Mouse (Mus musculus) heart, postnatal 0 days (tissue): ENCODE measurements at regions not wholly inside any gene's neighbourhood (a gene's known extent, or its start where the extent isn't known, plus 50 kb on each side); places are given as distances from the start of the nearest gene placed in this dataset.

Experiments
- ATAC-seq: fragments of 200-750 bp; cut with Nextera tagmentation; 2 replicates; pipeline ENCODE4 v1.8.0; 2017; ENCODE audit warnings: low read depth, moderate number of reproducible peaks, moderate library complexity; ENCODE audit not compliant: insufficient read depth
- DNase-seq: peaks from one replicate; pipeline ENCODE4 v3.0.0-alpha.2; 2016; ENCODE audit warnings: low spot score
- H3K27ac ChIP-seq: fragments of 300-500 bp; sonication (generic); 2 replicates; pipeline ENCODE4 v1.5.1; 2014; ENCODE audit warnings: low read depth, mild to moderate bottlenecking
- H3K27me3 ChIP-seq: fragments of 300-500 bp; sonication (generic); 2 replicates; pipeline ENCODE4 v1.6.1; 2014; ENCODE audit warnings: low read length, mixed read lengths; ENCODE audit not compliant: control insufficient read depth, insufficient read depth
- H3K36me3 ChIP-seq: fragments of 300-500 bp; sonication (generic); replicated peaks from 2 replicates; pipeline ENCODE4 v1.6.1; 2014; ENCODE audit warnings: low read length, mixed read lengths; ENCODE audit not compliant: control insufficient read depth, insufficient read depth
- H3K4me1 ChIP-seq: fragments of 300-500 bp; sonication (generic); 2 replicates; pipeline ENCODE4 v1.6.1; 2014; ENCODE audit warnings: antibody characterized with exemption; ENCODE audit not compliant: control insufficient read depth, insufficient read depth
- H3K4me2 ChIP-seq: fragments of 300-500 bp; sonication (generic); 2 replicates; pipeline ENCODE4 v1.6.1; 2014; ENCODE audit warnings: low read depth, mild to moderate bottlenecking, low read length, moderate library complexity
- H3K4me3 ChIP-seq: fragments of 300-500 bp; sonication (generic); 2 replicates; pipeline ENCODE4 v1.5.1; 2014; ENCODE audit warnings: low read depth, low read length
- H3K9ac ChIP-seq: fragments of 300-500 bp; sonication (generic); replicated peaks from 2 replicates; pipeline ENCODE4 v1.6.1; 2014; ENCODE audit warnings: low read depth, low read length, mixed read lengths
- H3K9me3 ChIP-seq: fragments of 300-500 bp; sonication (generic); replicated peaks from 2 replicates; pipeline ENCODE4 v1.6.1; 2016; ENCODE audit warnings: low read length; ENCODE audit not compliant: control insufficient read depth
- CTCF ChIP-seq: IDR thresholded peaks from 2 replicates; pipeline ENCODE4 v1.5.1; 2016; ENCODE audit warnings: antibody characterized with exemption, control low read depth, low read depth
- EP300 ChIP-seq: IDR thresholded peaks from 2 replicates; pipeline ENCODE4 v1.6.1; 2016; ENCODE audit warnings: antibody characterized with exemption, low read depth
- WGBS: fragments of 180-500 bp; shearing (Covaris S2); extraction: QIAGEN DNeasy Blood & Tissue Kit; methylation state at CpG from one replicate; pipeline ENCODE4 v1.1.7; 2014; 5-methylcytosine and 5-hydroxymethylcytosine counted together

DNA sequence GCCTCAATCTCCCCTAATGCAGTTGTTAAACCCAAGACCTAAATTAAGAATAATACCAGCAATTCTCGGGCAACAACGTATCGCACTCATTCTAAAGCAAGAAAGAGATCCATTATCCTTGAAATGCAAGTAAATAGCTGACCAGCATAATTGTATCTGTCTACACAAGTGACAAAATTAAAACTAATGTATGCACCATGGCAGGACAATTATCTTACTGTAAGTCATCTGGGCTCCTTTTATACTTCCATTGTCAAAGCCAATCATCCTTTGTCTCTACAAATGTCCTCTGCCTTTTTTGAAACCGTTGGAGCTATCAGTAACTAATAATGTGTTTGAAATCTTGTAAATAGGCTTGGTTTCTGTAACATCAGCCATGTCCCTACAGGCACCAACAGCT is 347.5 kb upstream of the Tenm4 start:
- H3K27ac ChIP-seq: no peak overlapping the region
- H3K4me3 ChIP-seq: no peak overlapping the region
- TF ChIP-seq EP300: no peak
- no peak for TF ChIP-seq CTCF
- H3K36me3 ChIP-seq: no peaks in the 10 kb centered on the region
- H3K4me1 ChIP-seq: 0 out of 2 replicates have a peak, but pooled peaks cover 3% of the 10 kb centered on the region
- WGBS: 76% methylated on average over 4 of the region's 4 CpGs
- ATAC-seq (no peak), DNase-seq (no peak)
- H3K9ac ChIP-seq: no peak overlapping the region
- no peak overlapping the region for H3K4me2 ChIP-seq
- no peaks in the 10 kb centered on the region for H3K27me3 ChIP-seq
- H3K9me3 ChIP-seq: no peaks in the 10 kb centered on the region

DNA sequence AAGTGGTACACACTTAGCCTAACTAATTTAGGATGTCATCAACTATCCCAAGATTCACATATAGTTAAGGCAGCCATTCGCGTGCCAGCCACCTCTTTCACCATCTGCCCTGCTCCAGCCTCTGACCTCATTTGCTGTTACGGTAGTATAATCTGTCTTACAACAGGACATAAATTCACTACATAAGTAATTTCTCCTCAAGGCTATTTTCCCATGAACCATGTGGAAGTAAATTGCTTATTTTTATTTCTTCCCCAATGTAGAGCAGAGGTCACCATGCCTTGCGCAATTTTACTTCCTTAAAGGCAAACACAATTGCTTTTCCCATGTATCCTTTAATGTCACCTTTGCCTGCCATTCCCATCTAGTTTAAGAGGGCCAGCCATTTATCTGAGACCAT is 341.2 kb upstream of the Tenm4 start:
- no peaks in the 10 kb centered on the region for H3K27me3 ChIP-seq
- H3K27ac ChIP-seq: no peak overlapping the region
- TF ChIP-seq CTCF (no peak), EP300 (no peak)
- no peaks in the 10 kb centered on the region for H3K36me3 ChIP-seq
- H3K9ac ChIP-seq: no peak overlapping the region
- no peak overlapping the region for H3K4me3 ChIP-seq
- WGBS: 90% methylated on average over 4 of the region's 4 CpGs
- no peaks in the 10 kb centered on the region for H3K9me3 ChIP-seq
- ATAC-seq (no peak), DNase-seq (no peak)
- no peak overlapping the region for H3K4me2 ChIP-seq
- H3K4me1 ChIP-seq: no peaks in the 10 kb centered on the region; the same call in 1 of the 2 replicates

DNA sequence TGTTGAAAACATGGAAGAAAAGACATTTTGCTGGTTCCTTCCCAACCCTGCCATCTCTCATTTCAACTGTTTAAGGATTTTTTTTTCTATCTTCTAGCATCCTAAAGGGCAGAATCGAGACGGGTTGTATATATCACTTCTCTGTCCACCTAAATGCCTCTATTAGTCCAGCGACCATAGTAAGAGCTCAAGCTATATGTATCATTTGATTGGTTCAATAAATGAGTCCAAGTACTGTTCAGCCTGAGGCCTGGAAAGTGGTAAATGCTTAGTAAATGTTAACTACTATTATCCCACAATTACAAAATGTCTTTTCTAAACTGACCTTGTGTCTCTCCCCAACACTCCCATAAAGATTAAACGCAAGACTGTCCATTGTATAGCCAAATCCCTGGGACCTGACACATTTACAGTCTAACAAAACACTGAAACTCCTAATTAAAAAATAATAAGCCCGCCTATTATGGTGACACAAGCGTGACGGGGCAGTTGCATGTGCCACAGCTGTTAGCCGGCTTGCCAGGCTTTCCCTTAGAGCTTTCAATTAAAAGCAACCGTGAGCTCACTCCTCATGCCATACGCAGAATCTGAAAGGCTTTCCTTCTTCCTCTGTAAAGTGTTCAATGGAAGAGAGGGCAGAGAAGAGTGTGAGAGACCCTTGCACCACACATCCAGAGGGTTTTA is 336.7 kb upstream of the Tenm4 start:
- DNase-seq: no peak
- 79% methylated on average over 10 of the region's 10 CpGs for WGBS
- no peak overlapping the region for H3K4me2 ChIP-seq
- no peak overlapping the region for H3K9ac ChIP-seq
- ATAC-seq: no peak
- H3K9me3 ChIP-seq: no peaks in the 10 kb centered on the region
- no peaks in the 10 kb centered on the region for H3K36me3 ChIP-seq
- no peaks in the 10 kb centered on the region for H3K27me3 ChIP-seq
- H3K4me1 ChIP-seq: no peaks in the 10 kb centered on the region; the same call in 1 of the 2 replicates
- H3K27ac ChIP-seq: no peak overlapping the region
- TF ChIP-seq EP300 (no peak), CTCF (no peak)
- no peak overlapping the region for H3K4me3 ChIP-seq

DNA sequence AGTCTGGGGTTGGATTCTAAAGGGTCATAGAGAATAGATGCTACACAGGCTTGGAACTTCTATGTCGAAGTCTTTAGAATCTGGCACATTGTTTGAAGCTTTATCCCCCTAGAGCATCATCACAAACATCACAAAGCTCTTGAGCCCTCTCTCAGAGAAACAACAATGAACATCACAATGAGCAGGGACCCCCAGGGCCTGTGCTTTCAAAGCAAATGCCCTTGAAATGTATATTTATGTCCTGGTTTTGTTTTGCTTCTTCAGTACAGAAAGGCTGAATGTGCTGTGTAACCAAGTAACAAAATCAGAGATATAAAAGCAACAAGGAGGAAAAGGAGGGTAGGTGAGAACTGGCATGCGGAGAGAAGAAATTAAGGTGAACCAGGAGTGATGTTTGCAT is 330.6 kb upstream of the Tenm4 start:
- Histone ChIP-seq H3K4me2 (no peak overlapping the region), H3K27me3 (no peaks in the 10 kb centered on the region), H3K9ac (no peak overlapping the region), H3K9me3 (no peaks in the 10 kb centered on the region), H3K4me1 (no peaks in the 10 kb centered on the region), H3K36me3 (no peaks in the 10 kb centered on the region), H3K27ac (no peak overlapping the region), H3K4me3 (no peak overlapping the region)
- ATAC-seq (no peak), DNase-seq (no peak)
- no peak for TF ChIP-seq CTCF
- no peak for TF ChIP-seq EP300
- WGBS: 69% methylated on average over 2 of the region's 2 CpGs

- no peak for ATAC-seq
- no peak for DNase-seq
- no peaks in the 10 kb centered on the region for H3K4me1 ChIP-seq
- H3K9me3 ChIP-seq: no peaks in the 10 kb centered on the region
- TF ChIP-seq EP300 (no peak), CTCF (no peak)
- no peaks in the 10 kb centered on the region for H3K27me3 ChIP-seq
- H3K9ac ChIP-seq: no peak overlapping the region
- H3K36me3 ChIP-seq: no peaks in the 10 kb centered on the region
- 72% methylated on average over 2 of the region's 2 CpGs for WGBS
- no peak overlapping the region for H3K4me2 ChIP-seq
- H3K4me3 ChIP-seq: no peak overlapping the region
- H3K27ac ChIP-seq: no peak overlapping the region
These were observed 321.2 kb upstream of the Tenm4 start for GRCm38 (mm10) chr7:95849874-95850273.

DNA sequence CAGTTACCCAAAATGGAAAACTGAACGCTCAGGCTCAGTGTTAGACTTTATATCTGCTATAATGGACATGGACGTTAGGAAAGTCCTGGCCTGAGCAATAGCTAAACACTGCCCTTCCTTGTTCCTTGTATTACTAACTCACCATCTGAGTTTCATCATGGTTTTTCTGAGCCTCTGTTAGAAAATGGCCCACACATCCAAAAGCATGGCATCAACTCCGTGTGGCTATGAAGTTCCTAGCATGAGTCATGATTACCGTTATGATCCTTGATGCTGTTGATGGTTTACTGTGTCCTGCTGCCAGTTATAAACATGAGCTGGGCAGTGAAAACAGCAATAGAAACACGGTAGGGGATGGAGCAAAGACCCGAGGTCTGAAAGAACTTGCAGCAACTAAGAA is 318.4 kb upstream of the Tenm4 start:
- WGBS: 69% methylated on average over 6 of the region's 6 CpGs
- ATAC-seq (no peak), DNase-seq (no peak)
- H3K4me2 ChIP-seq: no peak overlapping the region
- H3K9me3 ChIP-seq: no peaks in the 10 kb centered on the region
- TF ChIP-seq EP300 (no peak), CTCF (no peak)
- H3K36me3 ChIP-seq: no peaks in the 10 kb centered on the region
- H3K4me3 ChIP-seq: no peak overlapping the region
- no peaks in the 10 kb centered on the region for H3K27me3 ChIP-seq
- H3K9ac ChIP-seq: no peak overlapping the region
- H3K4me1 ChIP-seq: no peaks in the 10 kb centered on the region
- no peak overlapping the region for H3K27ac ChIP-seq
